Mouse (Mus musculus) ovary, postnatal 10 days (tissue): Measurements from ENCODE around the gene Ncam2.
A peak's percentile ranks its signal among the peaks of the same experiment; 100 is the strongest.

Source experiments
- DNase-seq: peaks from one replicate; pipeline ENCODE4 v3.0.0; 2022; ENCODE audit warnings: low spot score

Gene Ncam2

GRCm38 (mm10) chr16:81200201-81201071, at the start of gene Ncam2:
Gene Ncam2, plus strand, starts transcription at chr16:81200697.
- peak; percentile 26 for DNase-seq

GRCm38 (mm10) chr16:81170828-81171227, 29.7 kb upstream of the Ncam2 start:
- DNase-seq, result no peak

DNA sequence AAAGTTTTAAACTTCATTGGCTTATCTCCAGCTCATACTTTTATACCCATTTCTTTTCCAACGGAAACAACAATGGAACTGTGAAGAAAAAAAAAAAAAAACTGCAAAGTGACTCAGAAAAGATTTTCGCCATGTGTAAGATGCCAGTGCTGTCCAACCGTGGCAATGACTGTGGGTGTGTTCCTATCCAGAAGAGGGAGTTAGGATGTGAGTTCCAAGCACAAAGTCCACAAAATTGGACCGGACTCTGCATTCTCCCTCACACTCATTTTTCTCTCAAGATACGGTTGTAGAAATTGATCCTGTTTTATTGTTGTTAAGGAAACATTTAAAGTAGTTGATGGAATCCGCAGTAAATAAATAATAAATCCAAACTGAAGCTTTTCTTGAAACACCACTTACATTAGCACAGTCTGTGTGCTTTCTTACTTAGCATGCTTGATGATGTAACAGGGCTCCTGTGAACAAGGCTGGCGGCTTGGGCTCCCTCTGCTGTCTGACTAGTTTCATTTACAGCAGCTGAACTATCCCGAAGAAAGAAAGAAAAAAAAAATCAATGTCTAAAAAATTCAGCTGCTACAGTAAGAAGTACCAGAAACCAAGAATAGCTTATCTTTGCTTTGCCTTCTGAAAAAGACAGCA, 25.1 kb upstream of the Ncam2 start:
- no peak for DNase-seq

GRCm38 (mm10) chr16:81179801-81180200, 20.7 kb upstream of the Ncam2 start:
- no peak for DNase-seq

DNA sequence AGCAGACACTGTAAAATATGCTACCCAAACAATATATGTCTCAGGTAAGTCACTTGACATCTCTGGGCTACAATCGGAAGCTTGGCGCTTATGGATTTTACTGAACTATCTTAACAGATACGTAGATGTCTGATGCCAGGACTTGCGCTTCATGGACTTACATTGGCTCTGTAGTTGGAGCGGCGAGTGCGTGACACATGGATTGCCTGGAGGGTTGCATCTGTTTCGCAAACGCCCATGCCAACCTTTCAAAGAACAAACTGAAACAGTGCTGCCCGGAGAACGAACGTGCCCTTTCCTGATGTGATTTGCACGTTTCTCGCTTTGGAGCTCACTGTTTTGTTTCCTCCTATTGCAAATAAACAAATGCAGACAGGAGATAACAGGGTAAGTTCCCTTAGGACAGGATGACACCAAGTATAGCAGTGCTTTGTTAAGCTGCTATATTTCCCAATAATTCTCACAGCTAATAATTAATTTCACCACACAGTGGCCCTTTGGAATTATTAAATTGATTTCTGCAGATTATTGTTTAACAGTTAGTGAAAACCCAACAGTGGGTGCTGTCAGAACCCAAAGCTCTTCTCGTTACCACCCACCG, 12.8 kb upstream of the Ncam2 start:
- DNase-seq, result no peak

DNA sequence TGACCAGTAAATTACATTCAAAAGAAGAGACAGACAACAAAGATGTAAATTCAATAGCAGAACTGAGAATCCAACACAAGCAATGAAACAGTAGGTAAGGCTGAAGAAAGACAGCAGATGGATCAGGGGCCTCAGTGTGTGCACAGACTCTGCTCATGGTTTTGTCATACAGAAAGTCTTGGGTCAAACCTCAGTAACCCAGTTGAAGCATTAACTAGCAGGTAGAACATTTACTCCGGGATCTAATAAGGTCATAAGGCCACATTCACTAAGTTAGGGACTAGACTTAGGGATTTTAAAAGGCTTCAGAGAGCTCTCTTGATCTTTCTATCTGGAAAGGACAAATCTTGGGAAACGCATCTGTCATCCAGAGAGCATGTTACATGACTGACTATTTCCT, 8.9 kb upstream of the Ncam2 start:
- no peak for DNase-seq

- DNase-seq, result no peak
Observed at GRCm38 (mm10) chr16:81192607-81193006, 7.9 kb upstream of the Ncam2 start.

GRCm38 (mm10) chr16:81199467-81199866, 1.0 kb upstream of the Ncam2 start:
- DNase-seq, result no peak

GRCm38 (mm10) chr16:81201471-81201870, 974 bp downstream of the Ncam2 start:
- no peak for DNase-seq

- DNase-seq, result no peak
Observed at GRCm38 (mm10) chr16:81201992-81202391, 1.5 kb downstream of the Ncam2 start.

DNA sequence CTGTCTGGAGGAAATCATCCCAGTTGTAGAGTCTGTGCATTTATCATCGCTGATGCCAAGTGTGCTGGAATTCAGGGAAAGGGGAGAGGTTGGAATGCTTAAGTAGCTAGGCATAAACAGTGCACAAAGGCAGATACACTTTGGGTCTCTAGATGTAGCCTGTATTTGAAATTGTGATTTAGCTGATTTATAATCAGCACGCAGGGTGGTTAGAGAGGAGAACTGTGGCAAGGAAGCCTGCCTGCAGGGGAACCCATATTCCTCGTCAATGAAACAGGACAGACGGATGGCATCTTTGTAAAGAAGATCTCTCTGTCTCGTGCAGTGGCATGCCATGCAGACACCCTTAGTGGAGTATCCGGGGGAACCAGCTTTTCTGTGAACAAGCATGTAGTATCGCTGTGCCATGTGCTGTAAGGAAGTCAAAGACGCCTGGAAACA, 2.2 kb downstream of the Ncam2 start:
- DNase-seq, result no peak

DNA sequence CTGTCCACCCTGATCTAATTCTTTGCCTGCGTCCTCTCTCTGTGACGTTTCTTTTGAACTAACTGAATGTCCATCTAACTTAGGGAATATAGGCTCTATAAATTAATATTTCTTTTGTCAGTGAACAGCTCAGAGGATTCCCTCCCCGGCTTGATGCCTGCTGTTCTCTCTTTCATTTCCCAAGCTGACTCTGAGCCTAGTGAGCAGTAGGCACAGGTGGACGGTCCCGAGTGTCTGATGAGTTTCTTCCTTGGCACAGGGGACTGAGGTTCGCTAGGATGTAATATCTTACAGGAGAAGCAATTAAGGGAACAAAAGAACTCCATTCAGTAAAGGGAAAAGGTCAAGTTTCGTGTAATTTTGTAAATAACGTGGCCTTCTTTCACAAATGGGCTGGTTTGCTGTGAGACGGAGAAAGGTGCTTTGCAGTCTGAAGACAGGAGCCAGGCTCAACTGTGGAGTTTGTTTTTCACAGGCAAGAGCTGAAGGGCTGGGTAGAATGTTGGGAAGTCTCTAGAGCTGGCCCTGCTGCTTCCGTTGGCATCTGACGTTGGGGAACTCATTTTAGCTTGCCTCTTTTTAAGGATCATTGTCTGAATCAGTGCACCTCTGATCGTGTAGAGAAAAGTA, 4.0 kb downstream of the Ncam2 start:
- DNase-seq, result no peak

DNA sequence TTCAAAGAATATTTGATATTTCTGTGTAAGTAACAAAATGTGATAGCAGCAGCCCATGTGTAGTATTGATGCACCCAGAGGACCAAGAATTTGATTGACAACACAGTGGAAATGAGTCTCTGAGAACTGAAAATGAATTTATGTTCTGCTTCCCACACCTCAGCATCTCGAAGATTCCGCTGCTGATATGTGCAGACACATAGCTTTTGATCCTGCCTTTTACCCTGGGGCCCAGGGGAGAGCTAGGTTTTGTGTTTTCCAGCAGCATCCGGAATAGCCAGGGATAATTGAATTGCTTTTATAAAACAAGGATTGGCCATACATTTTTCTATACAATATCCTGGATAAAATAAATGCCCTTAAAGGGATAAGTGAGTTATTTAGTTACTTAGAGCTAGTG, 20.7 kb downstream of the Ncam2 start:
- no peak for DNase-seq

GRCm38 (mm10) chr16:81223841-81224240, 23.3 kb downstream of the Ncam2 start:
- DNase-seq, result no peak

- no peak for DNase-seq
Observed at GRCm38 (mm10) chr16:81224253-81224652, 23.8 kb downstream of the Ncam2 start.

DNA sequence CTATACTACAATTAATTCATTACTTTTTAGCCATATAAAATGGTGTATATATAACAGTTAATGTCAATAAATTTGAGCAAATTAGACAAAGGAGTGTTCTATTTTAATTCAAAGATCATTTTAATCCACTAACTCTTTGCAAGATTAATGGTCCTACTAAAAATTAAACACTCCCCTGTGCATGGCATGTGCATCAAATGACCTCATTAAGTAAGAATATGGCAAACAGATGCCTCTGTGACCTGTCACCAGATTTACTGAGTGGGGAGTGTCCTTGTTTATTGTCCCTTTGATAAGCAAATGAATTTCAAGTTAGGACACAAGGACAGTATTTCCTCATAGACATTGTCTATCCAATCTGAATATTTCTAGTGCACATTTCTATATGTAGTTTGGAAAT, 54.4 kb downstream of the Ncam2 start:
- DNase-seq, result no peak

DNA sequence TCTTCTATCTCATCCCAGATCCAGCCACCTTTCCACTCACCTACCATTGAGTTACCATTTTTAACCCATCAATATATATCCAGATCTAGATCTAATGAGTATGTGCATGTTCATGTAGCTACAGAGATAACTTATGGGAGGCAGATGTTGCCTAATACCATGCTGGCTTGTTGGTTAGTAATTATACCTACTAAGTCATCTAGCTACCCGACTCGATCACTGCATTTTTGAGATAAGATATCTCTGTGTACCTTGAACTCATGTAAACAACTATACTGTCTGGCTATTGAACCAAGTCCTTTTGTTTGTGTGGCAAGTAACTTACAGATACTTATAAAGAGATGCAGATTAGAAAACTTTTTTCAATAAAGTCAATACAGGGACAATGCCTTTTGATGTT, 59.9 kb downstream of the Ncam2 start:
- DNase-seq, result no peak

DNA sequence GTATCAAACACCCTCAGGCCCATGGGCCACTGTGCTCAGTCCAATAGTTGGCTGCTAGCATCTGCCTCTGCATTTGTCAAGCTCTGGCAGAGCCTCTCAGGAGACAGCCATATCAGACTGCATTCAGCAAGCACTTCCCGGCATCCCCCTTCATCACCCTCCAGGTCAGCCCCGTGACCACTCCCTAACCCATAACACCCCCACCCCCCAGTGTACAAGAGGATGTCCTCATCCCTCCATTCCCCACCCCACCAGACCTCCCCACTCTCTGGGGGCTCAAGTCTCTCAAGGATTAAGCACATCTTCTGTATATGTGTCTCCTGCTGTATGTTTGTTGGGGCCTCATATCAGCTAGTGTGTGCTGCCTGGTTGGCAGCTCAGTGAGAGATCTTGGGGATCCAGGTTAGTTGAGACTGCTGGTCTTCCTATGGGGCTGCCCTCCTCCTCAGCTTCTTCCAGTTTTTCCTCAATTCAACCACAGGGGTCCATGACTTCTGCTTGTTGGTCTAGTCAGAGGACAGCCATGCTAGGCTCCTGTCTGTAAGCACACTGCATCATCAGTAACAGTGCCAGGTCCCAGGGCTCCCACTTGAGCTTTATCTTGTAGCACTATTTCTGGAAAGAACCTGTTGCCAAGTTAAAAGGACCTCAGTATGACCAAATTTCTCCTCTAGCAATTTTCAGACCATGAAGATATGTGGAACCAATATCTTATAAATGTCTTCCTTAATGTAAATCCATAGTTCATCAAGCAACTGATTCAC, 73.3 kb downstream of the Ncam2 start:
- no peak for DNase-seq

GRCm38 (mm10) chr16:81284241-81284640, 83.7 kb downstream of the Ncam2 start:
- DNase-seq, result no peak

GRCm38 (mm10) chr16:81284859-81285837, 84.7 kb downstream of the Ncam2 start:
- no peak for DNase-seq

DNA sequence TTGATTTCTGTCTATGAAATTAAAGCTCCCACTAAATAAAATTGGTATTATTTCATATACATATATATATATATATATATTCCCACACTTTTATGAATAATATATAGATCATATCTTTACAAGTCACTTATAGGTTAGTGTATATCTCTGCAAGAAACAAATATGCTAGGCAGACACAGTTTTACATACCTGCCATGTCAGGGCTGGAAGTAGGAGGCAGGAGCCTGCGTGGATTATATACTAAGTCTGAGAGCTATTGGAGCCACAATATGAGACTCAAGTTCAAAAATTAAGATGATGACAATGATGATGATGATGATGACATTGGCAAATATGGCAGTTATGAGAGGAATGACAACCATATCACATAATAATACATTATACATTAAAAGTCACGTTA, 85.4 kb downstream of the Ncam2 start:
- no peak for DNase-seq
